Mouse (Mus musculus): ENCODE measurements around the gene Nuf2.

Nuf2 gene

GRCm38 (mm10) chr1:169530876-169531701 is at the start of gene Nuf2:
Nuf2 (minus strand) TSS chr1:169531464.
- peak; percentile 99 for DNase-seq (ENCODE audit: low read depth)

- no peak for DNase-seq (ENCODE audit: low read depth)
Observed at GRCm38 (mm10) chr1:169579572-169579971, 48.3 kb upstream of the Nuf2 start.

GRCm38 (mm10) chr1:169574136-169574535 is 42.9 kb upstream of the Nuf2 start:
- DNase-seq (ENCODE audit: low read depth) = no peak

- no peak for DNase-seq (ENCODE audit: low read depth)
Observed at GRCm38 (mm10) chr1:169555621-169556020, 24.4 kb upstream of the Nuf2 start.

- no peak for DNase-seq (ENCODE audit: low read depth)
Observed at GRCm38 (mm10) chr1:169555019-169555418, 23.8 kb upstream of the Nuf2 start.

- DNase-seq (ENCODE audit: low read depth) = no peak
Observed at GRCm38 (mm10) chr1:169553446-169553845, 22.2 kb upstream of the Nuf2 start.

- no peak for DNase-seq (ENCODE audit: low read depth)
Observed at GRCm38 (mm10) chr1:169540415-169540814, 9.2 kb upstream of the Nuf2 start.

GRCm38 (mm10) chr1:169531702-169532535 is 655 bp upstream of the Nuf2 start:
- DNase-seq (ENCODE audit: low read depth) = peak; percentile 70

- no peak for DNase-seq (ENCODE audit: low read depth)
Observed at GRCm38 (mm10) chr1:169529996-169530518, 1.2 kb downstream of the Nuf2 start.

GRCm38 (mm10) chr1:169526006-169526680 is 5.1 kb downstream of the Nuf2 start:
- no peak for DNase-seq (ENCODE audit: low read depth)

GRCm38 (mm10) chr1:169519337-169519736 is 11.9 kb downstream of the Nuf2 start:
- no peak for DNase-seq (ENCODE audit: low read depth)

- DNase-seq (ENCODE audit: low read depth) = peak; percentile 12
Observed at GRCm38 (mm10) chr1:169517899-169518517, 13.3 kb downstream of the Nuf2 start.

GRCm38 (mm10) chr1:169517376-169517892 is 13.8 kb downstream of the Nuf2 start:
- peak; percentile 30 for DNase-seq (ENCODE audit: low read depth)

GRCm38 (mm10) chr1:169506354-169506753 is 24.9 kb downstream of the Nuf2 start:
- no peak for DNase-seq (ENCODE audit: low read depth)

GRCm38 (mm10) chr1:169502876-169503275 is 28.4 kb downstream of the Nuf2 start:
- no peak for DNase-seq (ENCODE audit: low read depth)

GRCm38 (mm10) chr1:169495621-169496020 is 35.6 kb downstream of the Nuf2 start:
- no peak for DNase-seq (ENCODE audit: low read depth)

GRCm38 (mm10) chr1:169491561-169491960 is 39.7 kb downstream of the Nuf2 start:
- DNase-seq (ENCODE audit: low read depth) = no peak

- no peak for DNase-seq (ENCODE audit: low read depth)
Observed at GRCm38 (mm10) chr1:169485408-169485885, 45.8 kb downstream of the Nuf2 start.

GRCm38 (mm10) chr1:169484565-169484964 is 46.7 kb downstream of the Nuf2 start:
- DNase-seq (ENCODE audit: low read depth) = no peak

GRCm38 (mm10) chr1:169482596-169483335 is 48.5 kb downstream of the Nuf2 start:
- no peak for DNase-seq (ENCODE audit: low read depth)

- no peak for DNase-seq (ENCODE audit: low read depth)
Observed at GRCm38 (mm10) chr1:169471185-169471584, 60.1 kb downstream of the Nuf2 start.

Data from naive thymus-derived CD4-positive, alpha-beta T cell, adult 2 months (primary cell).